Mouse (Mus musculus) liver, embryonic 18 days (tissue): ENCODE measurements around the gene Zfp935. TPM values are rescaled to one million over a fixed set of nuclear protein-coding genes. Genes with fewer than 3 reads are reported as not detected.

ENCODE experiments used
- polyA plus RNA-seq: library from polyadenylated mRNA; depleted of rRNA; stranded (reverse); fragments of >200 nt; gene quantifications from 2 replicates; pipeline ENCODE4 v1.2.3, GENCODE M21; 2012; rRNA removed

Gene Zfp935
- polyA plus RNA-seq: 0.04 TPM in 1 of 2 replicates, not detected in the other

GRCm38 (mm10) chr13:62558189-62559110 lies at the start of gene Zfp935:
Gene Zfp935, minus strand, starts transcription at chr13:62558511.

GRCm38 (mm10) chr13:62571099-62571498 lies 12.8 kb upstream of the Zfp935 start, which contains the start of gene Zfp934:
Gene Zfp934, minus strand, starts transcription at chr13:62571199.

GRCm38 (mm10) chr13:62466424-62467334 lies 91.6 kb downstream of the Zfp935 start, which contains the start of gene Gm49359:
Gene Gm49359, minus strand, starts transcription at chr13:62466832.

Other genes with a start within 250 kb of the Zfp935 start
- gene Gm3604, start 175.3 kb downstream of the Zfp935 start, polyA plus RNA-seq: 0.41 and 0.73 TPM in 2 replicates
- 1.5 and 1.8 TPM in 2 replicates for gene Gm49359, start 91.7 kb downstream of the Zfp935 start, polyA plus RNA-seq
- gene Zfp934, start 12.7 kb upstream of the Zfp935 start, polyA plus RNA-seq: 2.7 and 3.6 TPM in 2 replicates
- 0.56 and 0.60 TPM in 2 replicates for gene 6720489N17Rik, start 65.7 kb upstream of the Zfp935 start, polyA plus RNA-seq
- 1.7 and 2.0 TPM in 2 replicates for gene Platr25, start 202.2 kb upstream of the Zfp935 start, polyA plus RNA-seq
- 0.34 and 0.36 TPM in 2 replicates for gene Gm5141, start 227.3 kb upstream of the Zfp935 start, polyA plus RNA-seq